Mouse (Mus musculus): ENCODE data around the gene Hmgn1. TPM values are rescaled to one million over a fixed set of nuclear protein-coding genes. Genes with fewer than 3 reads are reported as not detected.
"Not testable (repeated sequence)": the region's sequence is repeated elsewhere in the genome, so short reads cannot be mapped to it uniquely, and the experiment has no call there.

Gene Hmgn1
- polyA plus RNA-seq, 1 experiment from 2014 or later, result 536 TPM

DNA sequence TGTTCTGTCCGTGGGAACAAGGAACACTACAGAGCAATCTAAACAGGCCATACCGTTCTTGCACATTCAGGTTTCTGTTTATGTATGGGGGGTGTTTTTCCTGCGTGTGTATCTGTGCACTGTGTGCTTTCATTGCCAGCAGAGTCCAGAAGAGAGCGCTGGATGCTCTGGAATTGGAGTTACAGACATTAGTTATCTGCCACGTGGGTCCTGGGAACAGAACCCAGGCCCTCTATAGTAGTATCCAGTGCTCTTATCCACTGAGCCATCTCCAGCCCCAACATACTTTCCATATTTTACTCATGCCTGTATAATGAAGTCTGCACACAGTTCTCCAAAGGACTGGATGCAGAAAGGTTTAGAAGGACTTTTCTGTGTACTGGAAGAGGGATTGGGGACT is 18.3 kb upstream of the Hmgn1 start:
- Histone ChIP-seq H3K9ac (ENCODE audit: low read length) (peak overlapping the region; percentile 80), H3K27me3 (replicated peaks; ENCODE audit: control insufficient read depth, insufficient read depth, low read length) (no peaks in the 10 kb centered on the region), H3K36me3 (ENCODE audit: control insufficient read depth, insufficient read depth, low read length) (0 out of 2 replicates have a peak, but pooled peaks cover 5% of the 10 kb centered on the region), H3K4me1 (ENCODE audit: control insufficient read depth, insufficient read depth, low read length) (peaks cover 9% of the 10 kb centered on the region), H3K4me2 (ENCODE audit: low read length) (peak overlapping the region; percentile 77), H3K27ac (ENCODE audit: low read depth, low read length) (peak overlapping the region; percentile 69), H3K9me3 (replicated peaks; ENCODE audit: control insufficient read depth, low read length) (no peaks in the 10 kb centered on the region), H3K4me3 (ENCODE audit: low read depth, low read length) (peak overlapping the region; percentile 80)
- no peak for DNase-seq (ENCODE audit: low spot score)
- WGBS, result 2% methylated on average over 5 of the region's 5 CpGs
- ATAC-seq, result peak; percentile 32; the same call in 1 of the 2 replicates

DNA sequence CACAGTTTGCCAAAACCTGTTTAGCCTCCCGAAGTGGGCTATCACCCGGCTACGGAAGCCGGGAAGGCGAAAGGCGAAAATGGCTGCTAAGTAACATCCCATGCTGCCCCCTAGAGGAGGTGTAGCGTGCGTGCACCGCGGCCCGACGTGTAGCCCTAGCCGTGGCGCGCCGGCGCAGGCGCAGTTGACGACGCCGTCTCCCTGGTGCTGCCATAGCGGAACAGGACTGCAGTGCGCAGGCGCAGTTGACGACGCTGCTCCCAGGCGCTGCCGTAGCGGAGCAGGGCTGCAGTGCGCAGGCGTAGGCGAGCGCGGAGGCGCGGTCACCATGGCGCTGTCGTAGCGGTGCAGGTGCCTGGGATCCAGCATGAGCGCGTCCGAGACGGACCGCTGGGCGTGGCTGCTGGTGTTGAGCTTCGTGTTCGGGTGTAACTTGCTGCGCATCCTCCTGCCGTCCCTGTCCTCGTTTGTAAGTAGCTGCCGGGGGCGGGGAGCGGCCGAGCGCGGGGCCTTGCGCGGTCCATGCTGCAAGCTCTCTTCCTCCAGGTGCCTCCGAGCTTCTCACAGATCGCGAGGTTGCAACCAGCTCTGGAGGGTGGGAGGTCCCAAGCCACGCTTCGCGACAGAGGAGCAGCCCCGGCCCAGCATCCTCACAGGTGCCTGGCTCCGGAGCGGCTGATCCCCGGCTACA is 17.7 kb upstream of the Hmgn1 start, which contains the start of gene Wrb:
Gene Wrb (plus strand): TSS at position 298 of the 691 bp plus-strand sequence.
- under 1% methylated on average over 68 of the region's 68 CpGs for WGBS

DNA sequence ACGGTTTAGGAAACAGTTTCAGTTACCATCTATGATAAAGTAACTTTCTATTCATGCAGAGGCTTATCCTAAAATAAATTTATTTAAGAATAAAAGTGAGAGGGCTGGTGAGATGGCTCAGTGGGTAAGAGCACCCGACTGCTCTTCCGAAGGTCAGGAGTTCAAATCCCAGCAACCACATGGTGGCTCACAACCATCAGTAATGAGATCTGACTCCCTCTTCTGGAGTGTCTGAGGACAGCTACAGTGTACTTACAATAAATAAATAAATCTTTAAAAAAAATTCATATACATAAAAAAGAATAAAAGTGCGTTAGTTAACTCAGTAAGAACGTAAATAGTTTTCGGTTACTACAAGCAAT is 17.2 kb upstream of the Hmgn1 start:
- 0 out of 2 replicates have a peak overlapping the region, but pooled peaks have one; percentile 16 for H3K4me2 ChIP-seq (ENCODE audit: low read length)

More for the DNA sequence above, 17.7 kb upstream of the Hmgn1 start, which contains the start of gene Wrb:
- H3K9me3 ChIP-seq (replicated peaks; ENCODE audit: control insufficient read depth, low read length), result no peaks in the 10 kb centered on the region
- ATAC-seq (peak; percentile 97), DNase-seq (ENCODE audit: low spot score) (peak; percentile 100)
- H3K27me3 ChIP-seq (replicated peaks; ENCODE audit: control insufficient read depth, insufficient read depth, low read length), result no peaks in the 10 kb centered on the region
- peak within 1 kb of the TSS; percentile 69 for H3K27ac ChIP-seq (ENCODE audit: low read depth, low read length)
- H3K4me1 ChIP-seq (ENCODE audit: control insufficient read depth, insufficient read depth, low read length), result peaks cover 9% of the 10 kb centered on the region
- H3K9ac ChIP-seq (ENCODE audit: low read length), result peak within 1 kb of the TSS; percentile 80
- H3K36me3 ChIP-seq (ENCODE audit: control insufficient read depth, insufficient read depth, low read length), result 0 out of 2 replicates have a peak, but pooled peaks cover 5% of the 10 kb centered on the region
- peak within 1 kb of the TSS; percentile 77 for H3K4me2 ChIP-seq (ENCODE audit: low read length)
- peak within 1 kb of the TSS; percentile 80 for H3K4me3 ChIP-seq (ENCODE audit: low read depth, low read length)

DNA sequence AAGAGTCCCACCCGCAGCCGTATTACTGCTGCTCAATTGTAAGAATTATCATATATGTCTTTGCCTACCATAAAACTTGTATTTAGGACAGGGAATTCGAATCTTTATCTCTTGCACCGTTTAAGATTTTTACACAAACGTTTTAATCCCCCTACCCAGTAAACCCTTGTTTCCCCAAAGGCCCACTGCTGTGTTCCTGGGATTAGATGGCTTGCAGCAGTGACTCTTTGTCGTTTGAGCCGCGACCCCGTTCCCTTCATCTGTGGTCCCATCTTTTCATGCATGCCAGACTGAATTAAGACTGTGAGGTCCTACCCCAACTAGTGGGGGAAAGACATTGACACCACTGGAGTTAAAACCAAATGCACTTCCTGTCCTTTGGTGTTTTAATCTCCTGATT is 937 bp upstream of the Hmgn1 start:
- Histone ChIP-seq H3K4me3 (ENCODE audit: low read depth, low read length) (peak overlapping the region; percentile 96), H3K27me3 (replicated peaks; ENCODE audit: control insufficient read depth, insufficient read depth, low read length) (no peaks in the 10 kb centered on the region), H3K36me3 (ENCODE audit: control insufficient read depth, insufficient read depth, low read length) (peaks cover 30% of the 10 kb centered on the region), H3K9ac (ENCODE audit: low read length) (peak overlapping the region; percentile 97), H3K4me2 (ENCODE audit: low read length) (peak overlapping the region; percentile 71), H3K27ac (ENCODE audit: low read depth, low read length) (peak overlapping the region; percentile 96), H3K4me1 (ENCODE audit: control insufficient read depth, insufficient read depth, low read length) (peaks cover 20% of the 10 kb centered on the region), H3K9me3 (replicated peaks; ENCODE audit: control insufficient read depth, low read length) (no peaks in the 10 kb centered on the region)
- peak; percentile 14 for DNase-seq (ENCODE audit: low spot score)
- WGBS, result 3% methylated on average over 9 of the region's 9 CpGs
- ATAC-seq, result no peak

More for the DNA sequence above, 17.2 kb upstream of the Hmgn1 start:
- not testable (repeated sequence) for H3K4me3 ChIP-seq (ENCODE audit: low read depth, low read length); H3K9me3 ChIP-seq (replicated peaks; ENCODE audit: control insufficient read depth, low read length); H3K27me3 ChIP-seq (replicated peaks; ENCODE audit: control insufficient read depth, insufficient read depth, low read length); H3K4me1 ChIP-seq (ENCODE audit: control insufficient read depth, insufficient read depth, low read length); H3K9ac ChIP-seq (ENCODE audit: low read length); H3K36me3 ChIP-seq (ENCODE audit: control insufficient read depth, insufficient read depth, low read length); H3K27ac ChIP-seq (ENCODE audit: low read depth, low read length); DNase-seq (ENCODE audit: low spot score)
- ATAC-seq, result peak; percentile 37
- WGBS, result 33% methylated on average over 6 of the region's 6 CpGs

DNA sequence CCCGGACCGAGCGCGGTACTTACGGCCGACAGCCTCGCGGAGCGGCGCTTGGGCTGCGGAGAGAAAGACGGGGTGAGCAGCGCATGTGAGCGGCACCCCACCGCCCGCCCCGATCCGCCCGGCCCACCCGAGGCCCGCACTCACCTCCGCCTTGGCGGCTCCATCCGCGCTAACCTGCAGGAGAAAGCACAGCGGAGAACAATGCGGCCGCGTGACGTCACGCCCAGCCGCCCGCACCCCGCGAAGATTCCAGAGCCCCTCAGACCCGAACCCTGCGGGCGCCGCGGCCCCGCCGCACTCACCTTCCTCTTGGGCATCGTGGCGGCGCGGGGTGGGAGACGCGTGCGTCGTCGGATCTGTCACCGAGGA is 257 bp downstream of the Hmgn1 start:
- no peak for DNase-seq (ENCODE audit: low spot score)
- Histone ChIP-seq H3K27ac (ENCODE audit: low read depth, low read length) (peak overlapping the region; percentile 96), H3K36me3 (ENCODE audit: control insufficient read depth, insufficient read depth, low read length) (peaks cover 42% of the 10 kb centered on the region), H3K4me1 (ENCODE audit: control insufficient read depth, insufficient read depth, low read length) (peaks cover 20% of the 10 kb centered on the region), H3K4me3 (ENCODE audit: low read depth, low read length) (peak overlapping the region; percentile 96), H3K9me3 (replicated peaks; ENCODE audit: control insufficient read depth, low read length) (no peaks in the 10 kb centered on the region), H3K27me3 (replicated peaks; ENCODE audit: control insufficient read depth, insufficient read depth, low read length) (no peaks in the 10 kb centered on the region), H3K4me2 (ENCODE audit: low read length) (peak overlapping the region; percentile 93), H3K9ac (ENCODE audit: low read length) (peak overlapping the region; percentile 97)
- under 1% methylated on average over 33 of the region's 52 CpGs for WGBS
- peak; percentile 76 for ATAC-seq

DNA sequence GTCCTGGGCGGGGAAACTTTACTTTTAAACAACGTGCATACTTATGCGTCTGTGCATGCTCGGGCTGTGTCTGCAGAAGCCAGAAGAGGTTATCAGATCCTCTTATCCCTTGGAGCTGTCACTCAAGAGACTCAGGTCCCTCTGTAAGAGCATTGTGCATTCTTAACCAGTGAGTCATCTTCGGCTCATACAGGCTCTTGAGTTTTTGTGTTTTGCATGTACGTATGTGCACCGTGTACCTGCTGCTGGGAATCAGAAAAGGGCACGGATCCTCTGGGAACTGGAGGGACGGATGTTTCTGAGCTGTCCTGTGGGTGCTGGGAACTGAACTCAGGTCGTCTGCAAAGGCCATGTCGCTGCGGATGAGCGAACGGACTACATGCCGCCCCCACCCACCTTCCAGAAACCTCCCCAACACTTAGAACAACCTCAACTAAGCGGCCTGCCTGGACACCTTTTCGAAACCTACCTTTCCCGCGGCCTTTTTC is 801 bp downstream of the Hmgn1 start:
- peak overlapping the region; percentile 93 for H3K4me2 ChIP-seq (ENCODE audit: low read length)
- 4% methylated on average over 19 of the region's 19 CpGs for WGBS
- ATAC-seq, result no peak
- H3K9me3 ChIP-seq (replicated peaks; ENCODE audit: control insufficient read depth, low read length), result no peaks in the 10 kb centered on the region
- H3K4me1 ChIP-seq (ENCODE audit: control insufficient read depth, insufficient read depth, low read length), result peaks cover 20% of the 10 kb centered on the region
- H3K27ac ChIP-seq (ENCODE audit: low read depth, low read length), result peak overlapping the region; percentile 96
- peak overlapping the region; percentile 96 for H3K4me3 ChIP-seq (ENCODE audit: low read depth, low read length)
- peaks cover 44% of the 10 kb centered on the region for H3K36me3 ChIP-seq (ENCODE audit: control insufficient read depth, insufficient read depth, low read length)
- peak overlapping the region; percentile 97 for H3K9ac ChIP-seq (ENCODE audit: low read length)
- peak; percentile 25 for DNase-seq (ENCODE audit: low spot score)
- no peaks in the 10 kb centered on the region for H3K27me3 ChIP-seq (replicated peaks; ENCODE audit: control insufficient read depth, insufficient read depth, low read length)

DNA sequence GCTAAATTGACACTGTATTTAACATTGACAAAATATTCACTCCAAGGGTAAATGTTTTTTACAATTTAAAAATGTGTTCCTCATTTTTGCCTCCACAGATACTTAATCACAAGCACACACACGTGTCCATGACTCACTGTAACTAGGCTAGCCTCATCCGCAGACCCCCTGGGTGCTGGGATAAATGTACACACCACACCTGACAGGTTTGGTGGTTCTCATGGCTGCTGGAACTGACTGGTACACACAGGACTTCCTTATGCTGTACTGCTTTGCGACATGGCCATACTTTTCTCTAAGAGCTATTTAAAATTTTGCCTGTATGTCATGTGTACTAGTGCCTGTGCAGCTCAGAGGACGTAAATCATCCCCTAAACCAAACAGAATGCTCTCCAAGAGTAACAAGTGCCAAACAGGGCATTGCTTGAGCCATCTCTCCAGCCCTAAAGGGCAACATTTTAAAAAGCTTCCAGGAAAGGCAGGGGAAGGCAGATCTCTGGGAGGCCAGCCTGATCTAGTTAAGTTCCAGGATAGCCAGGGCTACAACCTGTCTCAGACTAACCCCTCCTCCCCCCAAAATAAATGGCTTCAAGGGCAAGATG is 7.4 kb downstream of the Hmgn1 start:
- Histone ChIP-seq H3K27me3 (replicated peaks; ENCODE audit: control insufficient read depth, insufficient read depth, low read length) (no peaks in the 10 kb centered on the region), H3K4me2 (ENCODE audit: low read length) (no peak overlapping the region), H3K9me3 (replicated peaks; ENCODE audit: control insufficient read depth, low read length) (no peaks in the 10 kb centered on the region), H3K27ac (ENCODE audit: low read depth, low read length) (no peak overlapping the region), H3K4me1 (ENCODE audit: control insufficient read depth, insufficient read depth, low read length) (no peaks in the 10 kb centered on the region), H3K4me3 (ENCODE audit: low read depth, low read length) (no peak overlapping the region), H3K9ac (ENCODE audit: low read length) (no peak overlapping the region), H3K36me3 (ENCODE audit: control insufficient read depth, insufficient read depth, low read length) (peaks cover 61% of the 10 kb centered on the region)
- ATAC-seq (no peak), DNase-seq (ENCODE audit: low spot score) (no peak)
- 83% methylated on average over 4 of the region's 4 CpGs for WGBS

DNA sequence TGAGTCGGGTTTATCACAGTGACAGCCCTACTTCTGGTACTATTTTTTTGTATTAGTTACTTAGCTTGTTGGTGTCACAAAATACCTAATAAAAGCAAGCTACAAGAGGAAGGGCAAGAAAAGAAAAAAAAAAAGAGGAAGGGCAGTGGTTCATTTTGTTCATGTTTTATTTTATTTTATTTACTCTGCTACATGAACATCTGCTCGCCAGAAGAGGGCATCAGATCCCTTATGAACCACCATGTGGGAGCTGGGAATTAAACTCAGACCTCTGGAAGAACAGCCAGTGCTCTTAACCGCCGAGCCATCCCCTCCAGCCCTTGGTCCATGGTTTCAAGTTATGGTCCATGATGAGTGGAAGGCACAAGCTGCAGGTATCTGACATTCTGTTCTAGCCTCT is 12.8 kb downstream of the Hmgn1 start:
- Histone ChIP-seq H3K36me3 (ENCODE audit: control insufficient read depth, insufficient read depth, low read length) (peaks cover 14% of the 10 kb centered on the region; the same call in 1 of the 2 replicates), H3K9ac (ENCODE audit: low read length) (no peak overlapping the region), H3K4me1 (ENCODE audit: control insufficient read depth, insufficient read depth, low read length) (no peaks in the 10 kb centered on the region), H3K27me3 (replicated peaks; ENCODE audit: control insufficient read depth, insufficient read depth, low read length) (no peaks in the 10 kb centered on the region), H3K9me3 (replicated peaks; ENCODE audit: control insufficient read depth, low read length) (no peaks in the 10 kb centered on the region), H3K27ac (ENCODE audit: low read depth, low read length) (no peak overlapping the region), H3K4me3 (ENCODE audit: low read depth, low read length) (no peak overlapping the region), H3K4me2 (ENCODE audit: low read length) (no peak overlapping the region)
- DNase-seq (ENCODE audit: low spot score) (no peak), ATAC-seq (no peak)
- 46% methylated on average over 4 of the region's 4 CpGs for WGBS

DNA sequence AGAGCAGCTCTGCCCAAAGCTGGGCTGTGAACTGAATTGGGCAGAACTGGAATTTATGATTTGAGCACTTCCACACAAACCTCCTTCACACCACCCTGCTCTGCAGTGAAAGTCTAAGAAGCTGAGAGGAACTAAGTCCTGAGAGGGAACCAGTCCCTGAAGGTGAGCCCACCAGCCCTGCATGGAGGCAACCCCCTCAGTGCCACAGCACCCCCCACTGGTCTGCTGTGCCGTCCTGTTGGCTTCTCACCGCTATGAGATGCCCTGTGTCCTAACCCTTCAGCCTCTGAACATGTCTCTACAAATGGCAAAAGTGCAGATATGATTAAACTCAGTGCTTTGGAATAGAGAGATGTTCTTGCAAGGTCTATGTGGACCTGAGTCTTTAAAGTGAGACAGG is 14.8 kb downstream of the Hmgn1 start:
- Histone ChIP-seq H3K4me3 (ENCODE audit: low read depth, low read length) (no peak overlapping the region), H3K4me2 (ENCODE audit: low read length) (no peak overlapping the region), H3K27me3 (replicated peaks; ENCODE audit: control insufficient read depth, insufficient read depth, low read length) (no peaks in the 10 kb centered on the region), H3K36me3 (ENCODE audit: control insufficient read depth, insufficient read depth, low read length) (no peaks in the 10 kb centered on the region), H3K9me3 (replicated peaks; ENCODE audit: control insufficient read depth, low read length) (no peaks in the 10 kb centered on the region), H3K4me1 (ENCODE audit: control insufficient read depth, insufficient read depth, low read length) (no peaks in the 10 kb centered on the region), H3K27ac (ENCODE audit: low read depth, low read length) (no peak overlapping the region), H3K9ac (ENCODE audit: low read length) (no peak overlapping the region)
- 42% methylated on average over 2 of the region's 2 CpGs for WGBS
- DNase-seq (ENCODE audit: low spot score) (no peak), ATAC-seq (no peak)

Data from forebrain, embryonic 14.5 days (tissue).